In the genomic region with DNA sequence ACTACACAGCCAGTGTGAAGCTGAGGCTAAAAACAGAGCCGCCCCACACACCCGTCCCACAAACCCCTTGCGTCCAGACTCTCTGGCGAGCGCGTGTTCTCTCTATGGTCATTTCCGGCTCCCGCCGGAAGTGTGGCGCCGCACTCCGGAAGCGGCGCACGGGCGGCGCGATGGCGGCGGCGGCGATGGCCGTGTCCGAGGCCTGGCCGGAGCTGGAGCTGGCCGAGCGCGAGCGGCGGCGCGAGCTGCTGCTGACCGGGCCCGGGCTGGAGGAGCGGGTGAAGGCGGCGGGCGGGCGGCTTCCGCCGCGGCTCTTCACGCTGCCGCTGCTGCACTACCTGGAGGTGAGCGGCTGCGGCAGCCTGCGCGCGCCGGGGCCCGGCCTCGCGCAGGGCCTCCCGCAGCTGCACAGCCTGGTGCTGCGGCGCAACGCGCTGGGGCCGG, we compare ENCODE assay signal across 8 mouse cellular contexts. TPM values are rescaled to one million over a fixed set of nuclear protein-coding genes. Genes with fewer than 3 reads are reported as not detected.
DNase-seq lines count a peak whose midpoint lies in the region; ATAC-seq and TF ChIP-seq lines count a peak whose summit lies in the region.

A gene (plus strand): TSS at position 86 of the 444 bp plus-strand sequence.

- TF ChIP-seq POLR2A in bone marrow, adult 2 months (IDR thresholded peaks at IDR 0.05; ENCODE audit: borderline replicate concordance, control insufficient read depth, low read depth, low read length), result peak; percentile 34; the same call in 1 of the 2 replicates
- TF ChIP-seq POLR2A in liver, adult 2 months (IDR thresholded peaks at IDR 0.05; ENCODE audit: extremely low read depth, insufficient read depth, low read length), result peak; percentile 41; the same call in 1 of the 2 replicates

- H3K4me1 ChIP-seq in bone marrow, adult 2 months (ENCODE audit: control insufficient read depth, insufficient read depth, low read length), result peaks cover 7% of the 10 kb centered on the region
- peaks cover 12% of the 10 kb centered on the region for H3K4me1 ChIP-seq in embryonic facial prominence, embryonic 14.5 days (ENCODE audit: control insufficient read depth, insufficient read depth, low read length)
- peaks cover 15% of the 10 kb centered on the region for H3K4me1 ChIP-seq in liver, adult 2 months (ENCODE audit: control insufficient read depth, insufficient read depth, low read length)

- peaks cover 49% of the 10 kb centered on the region for H3K79me2 ChIP-seq in C2C12 (ENCODE audit: control insufficient read depth, insufficient read depth)
- peaks cover 32% of the 10 kb centered on the region for H3K79me2 ChIP-seq in liver, adult 2 months (ENCODE audit: control insufficient read depth, insufficient read depth, low read length)

- peak within 1 kb of the TSS; percentile 97 for H3ac ChIP-seq in C2C12 (ENCODE audit: control insufficient read depth, insufficient read length, low read depth)

- H3K9me3 ChIP-seq in embryonic facial prominence, embryonic 14.5 days (ENCODE audit: control insufficient read depth, low read length), result no peaks in the 10 kb centered on the region

- peak; percentile 94 for DNase-seq in embryonic facial prominence, embryonic 14.5 days (ENCODE audit: low spot score)
- peak; percentile 84 for DNase-seq in heart, adult 8-10 months (ENCODE audit: low spot score)
- DNase-seq in kidney, adult 8-10 months, result peak; percentile 76 to 81
- DNase-seq in liver, adult 2 months (ENCODE audit: extremely low read depth, low read depth, low spot score), result peak; percentile 79
- DNase-seq in spleen, postnatal 36 days (ENCODE audit: low spot score in 2 of 2), result peak; percentile 81 to 84

- peaks cover 35% of the 10 kb centered on the region for H3K79me3 ChIP-seq in C2C12 (ENCODE audit: low read depth)

- no peak for TF ChIP-seq CTCF in C2C12 (IDR thresholded peaks at IDR 0.05; ENCODE audit: control insufficient read depth, insufficient read depth, insufficient read length)
- no peak for TF ChIP-seq CTCF in bone marrow, adult 2 months (IDR thresholded peaks at IDR 0.05; ENCODE audit: control insufficient read depth, insufficient read depth, low read length)
- TF ChIP-seq CTCF in liver, adult 2 months (IDR thresholded peaks at IDR 0.05; ENCODE audit: low read depth, low read length), result no peak

- peak within 1 kb of the TSS; percentile 95 for H3K9ac ChIP-seq in embryonic facial prominence, embryonic 14.5 days (ENCODE audit: low read depth, low read length)
- H3K9ac ChIP-seq in liver, adult 2 months (ENCODE audit: low read depth, low read length), result peak within 1 kb of the TSS; percentile 95

- peak within 1 kb of the TSS; percentile 35; the same call in 1 of the 2 replicates for H3K27ac ChIP-seq in bone marrow, adult 2 months (ENCODE audit: control insufficient read depth, insufficient read depth, low read depth, low read length, poor library complexity)
- H3K27ac ChIP-seq in embryonic facial prominence, embryonic 14.5 days (replicated peaks; ENCODE audit: low read depth, low read length), result peak within 1 kb of the TSS; percentile 52; the same call in 1 of the 2 replicates
- H3K27ac ChIP-seq in liver, adult 2 months (replicated peaks; ENCODE audit: insufficient read depth, low read depth, low read length), result peak within 1 kb of the TSS; percentile 3; the same call in 1 of the 2 replicates

- H3K4me3 ChIP-seq in C2C12 (ENCODE audit: insufficient read depth, poor library complexity, severe bottlenecking), result peak within 1 kb of the TSS; percentile 95
- H3K4me3 ChIP-seq in bone marrow, adult 2 months (replicated peaks; ENCODE audit: control insufficient read depth, low read depth, low read length), result peak within 1 kb of the TSS; percentile 81
- peak within 1 kb of the TSS; percentile 84 for H3K4me3 ChIP-seq in embryonic facial prominence, embryonic 14.5 days (ENCODE audit: low read depth, low read length)
- peak within 1 kb of the TSS; percentile 82 for H3K4me3 ChIP-seq in liver, adult 2 months (ENCODE audit: insufficient read depth, low read depth, low read length)

- H3K27me3 ChIP-seq in C2C12 (ENCODE audit: control insufficient read depth, insufficient read depth, insufficient read length), result no peaks in the 10 kb centered on the region
- no peaks in the 10 kb centered on the region for H3K27me3 ChIP-seq in embryonic facial prominence, embryonic 14.5 days (replicated peaks; ENCODE audit: control insufficient read depth, insufficient read depth, low read length)
- no peaks in the 10 kb centered on the region for H3K27me3 ChIP-seq in liver, adult 2 months (ENCODE audit: control insufficient read depth, insufficient read depth, low read length)

- ATAC-seq in embryonic facial prominence, embryonic 14.5 days (ENCODE audit: low read depth), result peak; percentile 96
- peak; percentile 83 for ATAC-seq in monocyte, adult 5-6 weeks (replicated peaks; ENCODE audit: insufficient number of reproducible peaks, low FRiP score, low TSS enrichment, poor library complexity, severe bottlenecking)

- H3K36me3 ChIP-seq in C2C12 (ENCODE audit: control insufficient read depth, insufficient read depth), result peaks cover 19% of the 10 kb centered on the region
- H3K36me3 ChIP-seq in embryonic facial prominence, embryonic 14.5 days (ENCODE audit: control insufficient read depth, insufficient read depth, low read length), result peaks cover 27% of the 10 kb centered on the region
- 0 out of 2 replicates have a peak, but pooled peaks cover 3% of the 10 kb centered on the region for H3K36me3 ChIP-seq in liver, adult 2 months (ENCODE audit: control insufficient read depth, insufficient read depth, low read length)

- under 1% methylated on average over 59 of the region's 59 CpGs for WGBS in bone marrow, adult 2 months
- under 1% methylated on average over 16 of the region's 59 CpGs for WGBS in embryonic facial prominence, embryonic 14.5 days
- WGBS in liver, adult 2 months, result under 1% methylated on average over 59 of the region's 59 CpGs

- peak within 1 kb of the TSS; percentile 94 for H3K4me2 ChIP-seq in embryonic facial prominence, embryonic 14.5 days (ENCODE audit: low read depth, low read length)

TF ChIP-seq in C2C12, 6 proteins besides CTCF, POLR2A, EP300 and RAD21:
- TF ChIP-seq USF1 (IDR thresholded peaks at IDR 0.05; ENCODE audit: low read depth) (no peak), MAX (IDR thresholded peaks at IDR 0.05) (peak; percentile 80)

RNA-seq across cellular contexts. Expression of the gene that starts here (rescaled TPM):
- polyA plus RNA-seq in C2C12 (2012; fragmentation: generic; extraction: Trizol), result 41.7 TPM
- polyA plus RNA-seq in bone marrow, adult 2 months (2011; ENCODE audit: insufficient read depth, insufficient read length, low replicate concordance, missing spikeins), result 26.3 and 28.8 TPM in 2 replicates
- polyA plus RNA-seq in embryonic facial prominence, embryonic 14.5 days (2014; fragmentation: Nextera tagmentation; extraction: Ambion mirVana), result 11.6 and 11.9 TPM in 2 replicates
- 10 to 100 TPM; 30.6 to 37.7 (median 32.4) TPM for total RNA-seq in heart, adult 8-10 months (2022)
- 6.5 and 8.3 TPM in 2 replicates for total RNA-seq in liver, adult 2 months (2014; rRNA removed)
- polyA plus RNA-seq in liver, adult 2 months (2012; rRNA removed), result 24.0 and 27.2 TPM in 2 replicates
- total RNA-seq in monocyte, adult 5-6 weeks (2017), result 43.7 to 56.2 TPM (median 54.8 TPM) in 3 replicates

Comparison
In these comparisons a context has a peak if more than half of its experiments do, and no peak if none do; other contexts are left out.
1. Peak in every context shown above with its lines: DNase-seq, ATAC-seq, H3K4me3 ChIP-seq and H3K27ac ChIP-seq.